Mouse (Mus musculus) embryonic facial prominence, embryonic 11.5 days (tissue): Measurements from ENCODE around the gene Lats2. TPM values are rescaled to one million over a fixed set of nuclear protein-coding genes. Genes with fewer than 3 reads are reported as not detected.
A peak's percentile ranks its signal among the peaks of the same experiment; 100 is the strongest.
"Not testable (repeated sequence)": the region's sequence is repeated elsewhere in the genome, so short reads cannot be mapped to it uniquely, and the experiment has no call there.

Experiments used
- ATAC-seq: fragments of 200-750 bp; cut with Nextera tagmentation; replicated peaks from 2 replicates; pipeline ENCODE4 v1.8.0; 2017; ENCODE audit warnings: low read depth; ENCODE audit not compliant: insufficient number of reproducible peaks, low FRiP score, low TSS enrichment
- DNase-seq: peaks from one replicate; pipeline ENCODE4 v3.0.0-alpha.2; 2015; ENCODE audit warnings: low spot score
- H3K27ac ChIP-seq: fragments of 300-500 bp; sonication (generic); replicated peaks from 2 replicates; pipeline ENCODE4 v1.5.1; 2014; ENCODE audit warnings: mild to moderate bottlenecking, low read depth, low read length, control low read depth
- H3K27me3 ChIP-seq: fragments of 300-500 bp; sonication (generic); 2 replicates; pipeline ENCODE4 v1.6.1; 2014; ENCODE audit warnings: mild to moderate bottlenecking, low read length, moderate library complexity, mixed read lengths; ENCODE audit not compliant: control insufficient read depth, insufficient read depth
- H3K36me3 ChIP-seq: fragments of 300-500 bp; sonication (generic); replicated peaks from 2 replicates; pipeline ENCODE4 v1.6.1; 2014; ENCODE audit warnings: low read depth, mild to moderate bottlenecking, low read length, moderate library complexity, mixed read lengths; ENCODE audit not compliant: control insufficient read depth, insufficient read depth
- H3K4me1 ChIP-seq: fragments of 300-500 bp; sonication (generic); 2 replicates; pipeline ENCODE4 v1.6.1; 2014; ENCODE audit warnings: low read length, mixed read lengths; ENCODE audit not compliant: control insufficient read depth, insufficient read depth
- H3K4me2 ChIP-seq: fragments of 300-500 bp; sonication (generic); 2 replicates; pipeline ENCODE4 v1.6.1; 2014; ENCODE audit warnings: low read depth, mild to moderate bottlenecking, control low read depth, low read length, moderate library complexity
- H3K4me3 ChIP-seq: fragments of 300-500 bp; sonication (generic); 2 replicates; pipeline ENCODE4 v1.5.1; 2014; ENCODE audit warnings: low read depth, low read length, control low read depth
- H3K9ac ChIP-seq: fragments of 300-500 bp; sonication (generic); replicated peaks from 2 replicates; pipeline ENCODE4 v1.6.1; 2014; ENCODE audit warnings: mild to moderate bottlenecking, control low read depth, low read length
- H3K9me3 ChIP-seq: fragments of 300-500 bp; sonication (generic); replicated peaks from 2 replicates; pipeline ENCODE4 v1.6.1; 2016; ENCODE audit warnings: mild to moderate bottlenecking, low read length, inconsistent platforms, mixed read lengths; ENCODE audit not compliant: control insufficient read depth
- WGBS: fragments of 180-500 bp; shearing (Covaris S2); extraction: QIAGEN DNeasy Blood & Tissue Kit; methylation state at CpG from one replicate; pipeline ENCODE4 v1.1.7; 2014; 5-methylcytosine and 5-hydroxymethylcytosine counted together
- polyA plus RNA-seq: library from polyadenylated mRNA; unstranded; fragments of >200 nt; fragmentation: Nextera tagmentation; extraction: Ambion mirVana; gene quantifications from 2 replicates; pipeline ENCODE4 v1.2.1, GENCODE M21; 2014

Gene Lats2
- polyA plus RNA-seq, 1 experiment from 2014 or later, result 14.0 TPM

DNA sequence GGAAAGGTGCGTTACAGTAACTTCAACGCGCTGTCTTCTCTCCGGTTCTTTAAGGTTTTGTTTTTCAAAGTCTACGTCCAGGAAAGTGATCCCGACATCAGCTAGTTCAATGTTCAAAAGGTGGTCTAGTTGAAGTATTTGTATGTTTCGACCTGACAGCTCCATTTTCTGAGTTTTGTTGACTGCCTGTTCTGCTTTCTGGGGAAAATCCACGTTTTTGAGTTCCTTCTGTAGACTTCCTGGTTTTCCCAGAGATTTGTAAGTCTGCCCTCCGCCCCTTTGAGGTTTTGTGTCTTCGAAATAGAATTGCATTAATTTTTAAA lies 92.6 kb downstream of the Lats2 start:
- H3K9ac ChIP-seq, result peak overlapping the region; percentile 92
- no peak for DNase-seq
- H3K27me3 ChIP-seq, result no peaks in the 10 kb centered on the region
- peak overlapping the region; percentile 67 for H3K4me2 ChIP-seq
- no peaks in the 10 kb centered on the region for H3K4me1 ChIP-seq
- no peaks in the 10 kb centered on the region for H3K36me3 ChIP-seq
- WGBS, result 15% methylated on average over 10 of the region's 10 CpGs
- no peaks in the 10 kb centered on the region for H3K9me3 ChIP-seq
- H3K27ac ChIP-seq, result 0 out of 2 replicates have a peak overlapping the region, but pooled peaks have one; percentile 94
- ATAC-seq, result no peak
- H3K4me3 ChIP-seq, result peak overlapping the region; percentile 89

- Histone ChIP-seq H3K27ac (peak within 1 kb of the TSS; percentile 94), H3K9ac (peak within 1 kb of the TSS; percentile 92), H3K27me3 (no peaks in the 10 kb centered on the region), H3K9me3 (no peaks in the 10 kb centered on the region), H3K4me1 (no peaks in the 10 kb centered on the region), H3K4me3 (peak within 1 kb of the TSS; percentile 89), H3K36me3 (no peaks in the 10 kb centered on the region), H3K4me2 (peak within 1 kb of the TSS; percentile 67)
- ATAC-seq (peak; percentile 91), DNase-seq (peak; percentile 90)
- under 1% methylated on average over 79 of the region's 80 CpGs for WGBS
These were observed 93.2 kb downstream of the Lats2 start, which contains the start of gene Xpo4 for GRCm38 (mm10) chr14:57664822-57665627. TSS of gene Xpo4 (minus strand) at chr14:57665430.

DNA sequence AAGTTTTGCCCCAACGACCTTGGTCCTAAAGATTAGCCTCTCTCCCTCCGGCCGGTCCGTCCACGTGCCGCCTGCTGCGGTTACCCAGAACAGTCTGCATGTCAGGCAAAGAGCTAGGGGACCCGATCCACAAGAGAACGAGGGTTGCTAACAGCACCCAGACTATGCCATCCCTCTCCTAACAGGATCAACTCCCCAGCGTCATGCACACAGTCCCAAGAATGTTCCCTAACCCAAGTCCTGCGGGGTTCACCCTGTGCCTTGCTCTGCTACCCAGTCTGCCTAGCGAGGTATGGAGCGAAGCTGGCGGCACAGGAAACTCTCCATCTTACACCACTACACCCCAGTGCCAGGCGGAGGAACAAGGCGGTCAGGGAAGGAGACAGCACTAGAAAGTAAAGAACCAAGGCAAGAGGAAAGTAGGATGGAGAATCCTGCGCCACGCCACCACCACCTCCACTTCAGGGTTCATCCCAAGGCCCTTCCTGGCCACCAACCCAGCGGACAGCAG lies 93.8 kb downstream of the Lats2 start:
- Histone ChIP-seq H3K27ac (peak overlapping the region; percentile 94), H3K9me3 (no peaks in the 10 kb centered on the region), H3K4me2 (peak overlapping the region; percentile 67), H3K27me3 (no peaks in the 10 kb centered on the region), H3K4me3 (peak overlapping the region; percentile 89), H3K36me3 (no peaks in the 10 kb centered on the region), H3K9ac (peak overlapping the region; percentile 92), H3K4me1 (no peaks in the 10 kb centered on the region)
- WGBS, result 0% methylated on average over 19 of the region's 19 CpGs
- ATAC-seq (peak; percentile 64), DNase-seq (peak; percentile 23)

- 50% methylated on average over 1 of the region's 1 CpGs for WGBS
These were observed 94.6 kb downstream of the Lats2 start for GRCm38 (mm10) chr14:57663630-57664029.

DNA sequence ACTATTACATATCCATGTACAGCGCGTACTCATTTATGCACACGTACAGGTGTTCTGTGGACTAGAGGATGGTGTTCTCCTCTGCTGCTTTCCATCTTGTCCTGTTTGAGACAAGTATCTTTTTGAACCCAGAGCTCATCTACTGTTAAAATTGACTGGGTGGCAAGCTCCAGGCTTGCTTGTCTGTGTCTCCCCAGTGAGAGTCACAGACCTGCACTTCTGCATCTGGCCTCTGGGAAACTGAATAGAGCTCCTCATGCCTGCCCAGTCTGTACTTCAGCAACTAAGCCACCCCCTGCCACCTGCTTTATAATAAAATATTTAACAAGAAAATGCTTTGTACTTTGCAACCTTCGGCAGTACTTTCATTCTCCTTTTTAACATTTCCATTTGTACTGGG lies 99.9 kb downstream of the Lats2 start:
- Histone ChIP-seq H3K9ac (no peak overlapping the region), H3K27ac (no peak overlapping the region), H3K27me3 (no peaks in the 10 kb centered on the region), H3K4me1 (no peaks in the 10 kb centered on the region), H3K9me3 (no peaks in the 10 kb centered on the region), H3K4me3 (no peak overlapping the region), H3K4me2 (no peak overlapping the region), H3K36me3 (no peaks in the 10 kb centered on the region)
- over 99% methylated on average over 4 of the region's 4 CpGs for WGBS
- no peak for DNase-seq
- ATAC-seq, result no peak

More at GRCm38 (mm10) chr14:57663630-57664029, 94.6 kb downstream of the Lats2 start:
- Histone ChIP-seq H3K27ac (no peak overlapping the region), H3K9me3 (no peaks in the 10 kb centered on the region), H3K4me1 (no peaks in the 10 kb centered on the region), H3K36me3 (no peaks in the 10 kb centered on the region), H3K27me3 (no peaks in the 10 kb centered on the region), H3K9ac (no peak overlapping the region), H3K4me3 (peak overlapping the region; percentile 89), H3K4me2 (peak overlapping the region; percentile 67)
- ATAC-seq (no peak), DNase-seq (no peak)

GRCm38 (mm10) chr14:57657500-57657899 lies 100.7 kb downstream of the Lats2 start:
- Histone ChIP-seq H3K4me3 (no peak overlapping the region), H3K36me3 (no peaks in the 10 kb centered on the region), H3K9ac (no peak overlapping the region), H3K27ac (no peak overlapping the region), H3K4me1 (no peaks in the 10 kb centered on the region), H3K4me2 (no peak overlapping the region), H3K27me3 (no peaks in the 10 kb centered on the region), H3K9me3 (no peaks in the 10 kb centered on the region)
- WGBS, result 96% methylated on average over 2 of the region's 2 CpGs
- no peak for ATAC-seq
- no peak for DNase-seq

DNA sequence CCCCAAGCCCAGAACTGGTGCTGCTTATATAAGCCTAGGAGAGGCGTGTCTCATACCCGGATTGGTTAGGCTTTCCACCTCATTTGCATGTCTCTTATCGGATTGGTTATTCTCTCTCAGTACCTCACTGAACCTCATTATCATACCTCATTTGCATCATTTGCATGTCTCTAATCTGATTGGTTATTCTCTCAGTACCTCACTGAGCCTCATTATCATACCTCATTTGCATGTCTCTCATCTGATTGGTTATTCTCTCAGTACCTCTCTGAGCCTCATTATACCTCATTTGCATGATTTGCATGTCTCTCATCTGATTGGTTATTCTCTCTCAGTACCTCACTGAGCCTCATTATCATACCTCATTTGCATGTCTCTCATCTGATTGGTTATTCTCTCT lies 101.7 kb downstream of the Lats2 start:
- WGBS, result 95% methylated on average over 3 of the region's 3 CpGs
- H3K4me2 ChIP-seq, DNase-seq, H3K4me3 ChIP-seq, H3K9ac ChIP-seq, H3K9me3 ChIP-seq, H3K4me1 ChIP-seq, H3K36me3 ChIP-seq, H3K27ac ChIP-seq, H3K27me3 ChIP-seq, ATAC-seq: not testable (repeated sequence)

GRCm38 (mm10) chr14:57649501-57649900 lies 108.7 kb downstream of the Lats2 start:
- no peak for DNase-seq
- H3K27me3 ChIP-seq, result no peaks in the 10 kb centered on the region
- H3K27ac ChIP-seq, result no peak overlapping the region
- H3K4me3 ChIP-seq, result no peak overlapping the region
- no peak overlapping the region for H3K4me2 ChIP-seq
- no peaks in the 10 kb centered on the region for H3K4me1 ChIP-seq
- ATAC-seq, result no peak
- no peak overlapping the region for H3K9ac ChIP-seq
- H3K36me3 ChIP-seq, result no peaks in the 10 kb centered on the region
- H3K9me3 ChIP-seq, result no peaks in the 10 kb centered on the region
